Mouse (Mus musculus): ENCODE measurements around the gene Dapp1. TPM values are rescaled to one million over a fixed set of nuclear protein-coding genes. Genes with fewer than 3 reads are reported as not detected.
A peak's percentile ranks its signal among the peaks of the same experiment; 100 is the strongest.
"Not testable (repeated sequence)": the region's sequence is repeated elsewhere in the genome, so short reads cannot be mapped to it uniquely, and the experiment has no call there.

The Dapp1 gene
- polyA plus RNA-seq, 1 experiment from 2014 or later = 9.3 TPM

- Histone ChIP-seq H3K27me3 (ENCODE audit: insufficient read depth, poor library complexity, severe bottlenecking) (no peaks in the 10 kb centered on the region), H3K4me3 (peak overlapping the region; percentile 96), H3K9me3 (no peaks in the 10 kb centered on the region), H3K27ac (no peak overlapping the region), H3K36me3 (peaks cover 26% of the 10 kb centered on the region), H3K4me1 (peaks cover 17% of the 10 kb centered on the region)
- WGBS = 88% methylated on average over 7 of the region's 7 CpGs
- DNase-seq (ENCODE audit: low spot score) = no peak
Measured at GRCm38 (mm10) chr3:137919398-137919797, 61.9 kb downstream of the Dapp1 start.

- Histone ChIP-seq H3K27ac (peak overlapping the region; percentile 91), H3K4me1 (peaks cover 17% of the 10 kb centered on the region), H3K27me3 (ENCODE audit: insufficient read depth, poor library complexity, severe bottlenecking) (no peaks in the 10 kb centered on the region), H3K36me3 (peaks cover 22% of the 10 kb centered on the region), H3K4me3 (peak overlapping the region; percentile 96), H3K9me3 (no peaks in the 10 kb centered on the region)
- DNase-seq (ENCODE audit: low spot score) = no peak
- WGBS = 16% methylated on average over 6 of the region's 6 CpGs
Measured at GRCm38 (mm10) chr3:137918932-137919311, 62.4 kb downstream of the Dapp1 start.

- WGBS = under 1% methylated on average over 47 of the region's 47 CpGs
- peak; percentile 95 for DNase-seq (ENCODE audit: low spot score)
- Histone ChIP-seq H3K27me3 (ENCODE audit: insufficient read depth, poor library complexity, severe bottlenecking) (no peaks in the 10 kb centered on the region), H3K9me3 (no peaks in the 10 kb centered on the region), H3K4me3 (peak within 1 kb of the TSS; percentile 96), H3K4me1 (peaks cover 17% of the 10 kb centered on the region), H3K27ac (peak within 1 kb of the TSS; percentile 91), H3K36me3 (peaks cover 17% of the 10 kb centered on the region)
Measured at GRCm38 (mm10) chr3:137918172-137918931, 63.0 kb downstream of the Dapp1 start, which contains the start of gene Lamtor3. Gene Lamtor3 (plus strand): TSS chr3:137918506.

GRCm38 (mm10) chr3:137917694-137918171 lies 63.6 kb downstream of the Dapp1 start:
- Histone ChIP-seq H3K4me3 (peak overlapping the region; percentile 96), H3K9me3 (no peaks in the 10 kb centered on the region), H3K27me3 (ENCODE audit: insufficient read depth, poor library complexity, severe bottlenecking) (no peaks in the 10 kb centered on the region), H3K27ac (peak overlapping the region; percentile 91), H3K36me3 (peaks cover 17% of the 10 kb centered on the region), H3K4me1 (peaks cover 17% of the 10 kb centered on the region)
- no peak for DNase-seq (ENCODE audit: low spot score)
- WGBS = 18% methylated on average over 12 of the region's 12 CpGs

DNA sequence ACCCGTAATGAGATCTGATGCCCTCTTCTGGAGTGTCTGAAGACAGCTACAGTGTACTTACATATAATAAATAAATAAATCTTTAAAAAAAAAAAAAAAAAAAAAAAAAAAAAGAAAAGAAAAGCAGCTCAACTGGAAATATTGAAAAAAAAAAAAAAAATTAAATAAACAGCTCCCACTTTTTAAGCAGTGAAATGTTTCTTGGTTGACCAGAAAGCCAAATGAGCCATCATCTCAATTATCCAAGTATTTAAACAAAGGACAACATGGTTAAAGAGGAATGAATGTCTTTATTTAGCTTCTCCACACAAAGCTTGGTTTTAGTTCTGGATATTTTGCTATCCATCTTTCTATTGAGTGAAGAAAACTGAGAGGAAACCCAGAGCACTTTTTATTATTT lies 66.8 kb downstream of the Dapp1 start:
- 50% methylated on average over 1 of the region's 1 CpGs for WGBS
- H3K4me1 ChIP-seq = peaks cover 16% of the 10 kb centered on the region
- H3K27ac ChIP-seq; H3K27me3 ChIP-seq (ENCODE audit: insufficient read depth, poor library complexity, severe bottlenecking); DNase-seq (ENCODE audit: low spot score); H3K4me3 ChIP-seq; H3K9me3 ChIP-seq; H3K36me3 ChIP-seq: not testable (repeated sequence)

GRCm38 (mm10) chr3:137913093-137913492 lies 68.3 kb downstream of the Dapp1 start:
- Histone ChIP-seq H3K9me3 (no peaks in the 10 kb centered on the region), H3K27me3 (ENCODE audit: insufficient read depth, poor library complexity, severe bottlenecking) (no peaks in the 10 kb centered on the region), H3K4me3 (no peak overlapping the region), H3K36me3 (peaks cover 11% of the 10 kb centered on the region; the same call in 1 of the 2 replicates), H3K4me1 (peaks cover 10% of the 10 kb centered on the region), H3K27ac (no peak overlapping the region)
- DNase-seq (ENCODE audit: low spot score) = no peak
- WGBS = 64% methylated on average over 2 of the region's 2 CpGs

- Histone ChIP-seq H3K27ac (no peak overlapping the region), H3K4me3 (no peak overlapping the region), H3K4me1 (no peaks in the 10 kb centered on the region), H3K9me3 (no peaks in the 10 kb centered on the region), H3K36me3 (peaks cover 38% of the 10 kb centered on the region), H3K27me3 (ENCODE audit: insufficient read depth, poor library complexity, severe bottlenecking) (no peaks in the 10 kb centered on the region)
- WGBS = 89% methylated on average over 10 of the region's 10 CpGs
- no peak for DNase-seq (ENCODE audit: low spot score)
Measured at GRCm38 (mm10) chr3:137900149-137900548, 81.2 kb downstream of the Dapp1 start.

DNA sequence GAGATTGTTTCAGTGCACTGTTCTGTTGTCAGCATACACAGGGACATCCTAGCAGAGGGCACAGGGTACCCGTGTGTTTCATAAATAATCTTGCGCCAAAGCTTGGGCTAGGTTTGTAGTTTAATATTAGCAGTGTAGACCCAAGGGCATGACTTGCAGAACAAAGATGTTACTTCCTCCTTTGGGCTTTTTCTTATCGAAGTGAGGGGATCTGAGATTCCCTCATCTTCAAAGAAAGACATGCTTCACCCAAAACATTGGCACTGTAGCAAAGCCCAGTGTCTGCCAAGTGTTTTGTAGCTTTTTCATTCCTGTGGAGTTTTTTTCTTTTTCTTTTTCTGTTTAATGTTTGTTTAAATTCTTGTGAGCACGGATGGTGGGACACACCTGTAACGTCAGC lies 83.7 kb downstream of the Dapp1 start:
- WGBS = 91% methylated on average over 5 of the region's 5 CpGs
- DNase-seq (ENCODE audit: low spot score) = no peak

GRCm38 (mm10) chr3:137896867-137897266 lies 84.5 kb downstream of the Dapp1 start:
- WGBS = 89% methylated on average over 3 of the region's 3 CpGs
- Histone ChIP-seq H3K36me3 (peaks cover 31% of the 10 kb centered on the region), H3K9me3 (no peaks in the 10 kb centered on the region), H3K27me3 (ENCODE audit: insufficient read depth, poor library complexity, severe bottlenecking) (no peaks in the 10 kb centered on the region), H3K4me3 (no peak overlapping the region), H3K27ac (no peak overlapping the region), H3K4me1 (no peaks in the 10 kb centered on the region)
- DNase-seq (ENCODE audit: low spot score) = no peak

More for the DNA sequence above, 83.7 kb downstream of the Dapp1 start:
- Histone ChIP-seq H3K4me3 (no peak overlapping the region), H3K36me3 (peaks cover 38% of the 10 kb centered on the region), H3K9me3 (no peaks in the 10 kb centered on the region), H3K27me3 (ENCODE audit: insufficient read depth, poor library complexity, severe bottlenecking) (no peaks in the 10 kb centered on the region), H3K27ac (no peak overlapping the region), H3K4me1 (no peaks in the 10 kb centered on the region)

- Histone ChIP-seq H3K36me3 (peaks cover 31% of the 10 kb centered on the region), H3K4me3 (no peak overlapping the region), H3K27me3 (ENCODE audit: insufficient read depth, poor library complexity, severe bottlenecking) (no peaks in the 10 kb centered on the region), H3K4me1 (0 out of 2 replicates have a peak, but pooled peaks cover 3% of the 10 kb centered on the region), H3K9me3 (no peaks in the 10 kb centered on the region), H3K27ac (no peak overlapping the region)
- WGBS = 84% methylated on average over 4 of the region's 4 CpGs
- no peak for DNase-seq (ENCODE audit: low spot score)
Measured at GRCm38 (mm10) chr3:137896386-137896785, 85.0 kb downstream of the Dapp1 start.

DNA sequence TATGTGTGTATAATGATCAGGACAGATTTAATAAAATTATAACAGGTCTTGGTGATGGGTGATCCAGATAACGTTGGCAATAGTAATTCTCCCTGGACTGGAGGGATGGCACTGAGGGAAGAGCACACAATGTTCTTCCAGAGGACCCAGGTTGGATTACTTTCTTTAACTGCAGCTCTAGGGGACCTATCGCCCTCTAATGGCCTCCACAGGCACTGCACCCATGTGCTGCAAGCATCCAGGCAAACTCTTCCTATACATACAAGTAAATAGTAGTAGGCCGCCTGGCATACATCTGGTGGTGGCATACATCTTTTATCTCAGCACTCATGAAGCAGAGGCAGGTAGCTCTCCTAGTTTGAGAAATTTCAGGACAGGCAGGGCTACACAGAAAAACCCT lies 86.1 kb downstream of the Dapp1 start:
- no peak for DNase-seq (ENCODE audit: low spot score)
- WGBS = 82% methylated on average over 3 of the region's 3 CpGs
- Histone ChIP-seq H3K36me3 (peaks cover 32% of the 10 kb centered on the region), H3K27ac (no peak overlapping the region), H3K9me3 (no peaks in the 10 kb centered on the region), H3K27me3 (ENCODE audit: insufficient read depth, poor library complexity, severe bottlenecking) (no peaks in the 10 kb centered on the region), H3K4me3 (no peak overlapping the region), H3K4me1 (0 out of 2 replicates have a peak, but pooled peaks cover 6% of the 10 kb centered on the region)

DNA sequence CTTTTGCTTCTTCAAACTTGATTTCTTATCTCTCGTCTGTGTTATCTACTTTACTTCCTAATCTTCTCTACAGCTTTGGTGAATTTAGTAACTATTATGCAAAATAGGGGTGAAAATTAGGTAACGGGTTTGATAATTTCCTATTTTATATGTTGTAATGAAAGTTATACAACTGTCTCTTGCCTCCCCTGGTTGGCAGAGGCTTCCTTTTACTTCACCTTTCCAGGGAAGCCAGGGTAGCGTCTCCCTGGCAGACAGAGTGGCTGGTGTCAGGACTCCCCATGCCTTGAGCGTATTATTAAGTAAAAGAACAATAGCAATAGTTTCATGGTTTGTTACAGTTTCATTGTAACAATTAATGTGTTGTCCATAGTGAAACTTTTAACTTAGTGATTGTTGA lies 87.6 kb downstream of the Dapp1 start:
- H3K27me3 ChIP-seq (ENCODE audit: insufficient read depth, poor library complexity, severe bottlenecking) = no peaks in the 10 kb centered on the region
- no peak for DNase-seq (ENCODE audit: low spot score)
- H3K4me1 ChIP-seq = 0 out of 2 replicates have a peak, but pooled peaks cover 6% of the 10 kb centered on the region
- peaks cover 45% of the 10 kb centered on the region for H3K36me3 ChIP-seq
- no peak overlapping the region for H3K27ac ChIP-seq
- no peak overlapping the region for H3K4me3 ChIP-seq
- WGBS = 87% methylated on average over 4 of the region's 4 CpGs
- no peaks in the 10 kb centered on the region for H3K9me3 ChIP-seq

DNA sequence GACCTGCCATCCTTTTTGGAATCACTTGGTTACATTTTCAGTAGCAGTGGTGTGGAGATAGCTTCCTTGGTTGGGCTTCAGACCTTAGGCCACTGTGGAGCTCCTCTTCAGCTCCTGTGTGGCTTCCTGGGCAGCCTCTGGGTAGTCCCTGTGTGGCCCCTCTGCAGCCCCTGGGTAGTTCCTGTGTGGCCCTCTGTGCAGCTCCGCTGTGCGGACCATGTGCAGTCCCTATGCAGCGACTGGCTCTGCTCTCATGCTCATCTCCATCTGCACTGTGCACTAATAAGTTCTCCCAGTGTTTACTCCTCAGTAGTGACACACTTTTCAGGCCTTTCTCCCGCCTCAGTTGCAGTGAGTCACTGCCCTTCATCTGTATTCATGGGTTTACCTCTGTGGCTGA lies 89.2 kb downstream of the Dapp1 start:
- WGBS = 91% methylated on average over 4 of the region's 4 CpGs
- Histone ChIP-seq H3K4me1 (0 out of 2 replicates have a peak, but pooled peaks cover 6% of the 10 kb centered on the region), H3K4me3 (no peak overlapping the region), H3K27ac (no peak overlapping the region), H3K9me3 (no peaks in the 10 kb centered on the region), H3K36me3 (peaks cover 38% of the 10 kb centered on the region), H3K27me3 (ENCODE audit: insufficient read depth, poor library complexity, severe bottlenecking) (no peaks in the 10 kb centered on the region)
- DNase-seq (ENCODE audit: low spot score) = no peak
